Mouse (Mus musculus): ENCODE data around the gene Pilrb1.

Gene Pilrb1

DNA sequence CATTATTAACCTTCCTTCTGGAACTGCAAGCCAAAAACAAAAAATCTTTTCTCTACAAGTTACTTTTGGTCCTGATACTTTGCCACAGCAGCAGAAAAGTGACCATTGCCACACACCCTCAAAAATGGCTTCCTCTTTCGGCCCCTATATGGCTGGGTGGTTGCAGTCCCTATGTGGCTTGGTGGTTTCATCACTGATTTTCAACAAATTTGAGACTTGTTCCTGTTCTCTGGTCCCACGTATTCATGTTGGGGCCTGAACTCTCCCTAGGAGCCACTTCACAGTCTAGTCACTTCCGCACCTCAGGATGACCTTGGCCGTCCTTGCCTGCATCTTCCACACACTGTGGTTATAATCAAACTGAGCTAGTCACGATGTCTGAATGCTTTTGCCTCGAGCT lies 29.2 kb downstream of the Pilrb1 start:
- no peak for DNase-seq (ENCODE audit: low spot score)

DNA sequence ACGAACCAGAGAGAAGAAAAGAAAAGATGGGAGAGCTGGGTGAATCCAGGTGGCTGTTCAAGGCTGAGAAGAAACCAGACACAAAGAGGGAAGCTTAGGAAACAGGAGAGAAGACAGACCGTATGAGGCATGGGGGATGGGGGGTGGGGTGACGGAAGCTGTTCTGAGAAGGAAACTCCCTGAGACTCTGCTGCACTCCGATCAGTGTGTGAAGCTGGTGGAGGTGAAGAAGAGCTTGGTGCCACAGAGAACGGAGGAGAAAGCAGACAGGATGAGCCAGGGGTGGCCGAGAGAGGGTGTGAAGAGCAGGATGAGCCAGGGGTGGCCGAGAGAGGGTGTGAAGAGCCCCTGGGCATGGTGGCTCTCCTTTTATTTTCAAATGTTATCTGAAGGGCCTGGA lies 31.5 kb downstream of the Pilrb1 start:
- no peak for DNase-seq (ENCODE audit: low spot score)

DNA sequence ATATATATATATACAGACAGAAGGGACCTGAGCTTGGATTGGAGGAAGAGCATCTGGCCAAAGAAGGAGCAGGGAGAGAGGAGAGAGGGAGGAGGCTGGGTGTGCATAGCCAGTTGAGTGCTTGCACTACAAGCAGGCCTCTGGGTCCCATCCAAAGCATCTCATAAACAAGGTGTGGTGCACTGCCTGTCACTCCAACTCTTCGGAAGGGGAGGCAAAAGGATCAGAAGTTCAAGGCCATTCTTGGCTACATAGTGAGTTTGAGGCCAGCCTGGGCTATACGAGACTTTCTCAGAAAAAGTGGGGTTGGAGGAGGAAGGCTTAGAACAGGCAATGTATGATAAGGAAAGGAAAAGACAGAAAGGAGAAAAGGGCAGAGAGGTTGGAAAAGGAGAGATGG lies 31.9 kb downstream of the Pilrb1 start:
- DNase-seq (ENCODE audit: low spot score), result no peak

DNA sequence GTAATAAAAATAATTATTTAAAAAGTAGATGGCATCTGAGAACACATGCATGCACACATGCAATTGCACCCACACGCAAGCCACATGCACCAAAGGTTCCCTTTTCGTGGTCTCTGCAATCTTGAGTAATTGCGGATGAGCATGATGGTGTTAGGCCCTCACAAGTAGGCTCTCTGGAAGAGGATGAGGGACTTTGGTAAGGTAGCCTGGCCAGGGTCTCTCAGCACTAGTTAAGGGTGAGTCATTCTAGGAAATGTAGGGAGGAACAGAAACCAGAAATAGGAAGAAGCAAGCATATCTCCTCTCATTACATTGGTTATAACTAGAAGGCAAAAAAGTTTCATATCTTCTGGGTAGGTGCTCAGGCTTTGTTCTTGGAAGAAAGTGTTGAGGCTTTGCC lies 32.9 kb downstream of the Pilrb1 start:
- DNase-seq (ENCODE audit: low spot score), result no peak

DNA sequence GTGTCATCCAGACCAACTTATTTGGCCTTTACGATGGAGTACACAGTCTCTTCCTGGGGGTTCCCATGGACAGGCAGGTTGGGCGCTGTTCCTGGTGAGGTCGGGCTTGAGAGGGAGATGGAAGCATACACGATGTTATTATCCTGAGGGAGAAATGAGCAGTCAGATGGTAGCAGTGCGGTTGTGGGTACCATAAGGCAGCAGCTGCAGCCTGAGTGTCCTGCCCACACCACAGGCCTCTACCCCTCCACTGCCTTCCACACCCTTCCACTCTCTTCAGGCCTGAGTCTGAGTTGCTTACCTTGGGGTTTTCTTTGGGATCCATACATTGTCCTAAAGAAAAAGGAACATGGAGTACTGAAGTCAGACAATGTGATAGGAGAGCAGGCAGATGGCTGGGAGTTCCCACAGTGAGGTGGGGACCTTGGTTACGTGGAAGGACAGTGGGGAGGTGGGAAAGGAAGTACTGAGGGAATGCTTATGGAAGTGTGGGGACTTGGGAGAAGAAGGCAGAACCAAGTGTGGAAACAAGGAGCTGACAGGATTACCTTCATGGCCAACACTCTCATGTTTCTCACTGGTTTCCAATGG lies 34.4 kb downstream of the Pilrb1 start:
- DNase-seq (ENCODE audit: low spot score), result no peak

DNA sequence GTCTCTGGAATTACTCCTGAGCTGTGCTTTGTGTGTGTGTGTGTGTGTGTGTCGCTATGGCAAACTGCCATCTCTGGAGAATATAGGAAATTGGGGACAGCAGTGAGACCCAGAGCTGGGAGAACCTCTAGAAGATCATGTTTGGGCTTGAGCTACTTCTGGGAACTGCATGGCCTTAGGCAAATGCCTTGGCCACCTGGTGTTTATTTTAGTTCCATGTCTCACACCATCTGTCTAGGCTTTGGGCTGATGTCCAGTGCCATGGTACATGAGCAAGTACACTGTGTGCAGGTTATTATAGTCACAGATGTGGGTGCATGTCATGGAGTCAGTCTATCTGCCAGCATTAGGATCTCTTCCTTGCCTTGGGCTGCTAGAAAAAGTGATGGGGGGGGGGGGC lies 35.3 kb downstream of the Pilrb1 start:
- no peak for DNase-seq (ENCODE audit: low spot score)

DNA sequence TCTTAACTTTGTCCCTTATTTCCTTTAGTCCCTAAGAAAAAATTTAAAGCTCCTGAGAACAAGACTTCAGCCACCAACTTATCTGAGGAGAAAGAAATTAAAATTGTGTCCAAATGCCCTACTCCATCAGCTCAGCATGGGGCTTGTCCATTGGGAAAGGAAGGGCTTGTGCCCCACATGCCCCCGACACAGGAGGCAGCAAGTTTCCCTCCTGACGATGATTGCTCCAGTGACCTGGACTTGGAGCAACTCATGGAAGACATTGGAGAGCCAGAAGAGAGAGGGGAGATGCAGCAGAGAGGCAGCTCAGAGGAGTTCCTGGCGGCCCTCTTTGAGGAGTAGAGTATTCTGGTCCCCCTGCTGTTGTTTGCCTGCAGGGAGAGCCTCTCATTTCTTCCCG lies 35.8 kb downstream of the Pilrb1 start:
- no peak for DNase-seq (ENCODE audit: low spot score)

DNA sequence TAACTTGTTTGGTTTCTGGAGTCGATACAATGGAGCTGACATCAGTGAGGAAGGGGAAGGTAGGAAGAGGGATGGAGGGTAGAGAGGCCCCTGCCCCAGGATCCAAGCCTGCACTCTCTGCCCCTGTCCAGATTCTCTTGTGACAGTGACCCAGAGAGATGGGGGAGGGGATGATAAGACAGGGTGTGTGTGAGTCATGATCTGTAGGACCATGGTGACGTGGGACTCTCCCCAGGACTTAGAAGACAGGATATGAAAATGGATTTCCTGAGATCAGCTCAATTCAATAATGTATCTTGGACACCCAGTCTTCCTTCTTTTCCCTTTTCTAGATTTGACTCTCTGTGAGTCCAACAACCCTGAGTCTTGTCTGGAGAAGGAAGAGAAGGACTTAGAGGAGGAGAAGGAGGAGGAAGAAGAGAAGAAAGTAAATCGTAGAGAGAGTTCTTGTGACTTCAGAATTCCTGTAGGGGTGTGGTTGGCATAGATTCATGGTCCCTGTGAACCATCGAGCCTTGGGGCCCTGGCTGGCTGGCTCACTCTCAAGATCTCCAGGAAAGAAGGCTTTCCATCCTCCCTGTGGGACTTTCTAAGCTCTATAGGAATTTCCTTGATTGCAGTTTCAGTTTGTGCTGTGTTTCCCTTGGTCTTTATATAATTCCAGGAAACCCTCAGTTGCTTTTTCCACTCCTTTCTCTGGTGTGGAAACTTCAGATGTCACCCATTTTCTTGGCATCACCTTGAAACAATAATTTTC lies 40.3 kb downstream of the Pilrb1 start:
- no peak for DNase-seq (ENCODE audit: low spot score)

DNA sequence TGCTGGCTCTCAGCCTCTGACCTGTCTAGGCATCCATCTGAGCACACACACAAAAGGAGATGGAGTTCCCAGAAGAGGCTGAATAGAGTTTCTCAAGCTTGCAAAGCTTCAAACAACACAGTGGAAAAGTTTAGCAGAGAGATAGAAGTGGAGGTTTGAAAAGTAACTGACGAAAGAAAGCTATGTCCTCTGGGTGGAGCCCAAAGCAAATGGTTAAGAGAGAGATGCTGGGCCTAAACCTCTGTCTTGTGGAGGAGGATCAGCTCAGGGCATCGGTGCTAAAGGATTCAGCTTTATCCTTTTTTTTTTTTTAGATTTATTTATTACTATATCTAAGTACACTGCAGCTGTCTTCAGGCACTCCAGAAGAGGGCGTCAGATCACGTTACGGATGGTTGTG lies 49.6 kb downstream of the Pilrb1 start:
- no peak for DNase-seq (ENCODE audit: low spot score)

DNA sequence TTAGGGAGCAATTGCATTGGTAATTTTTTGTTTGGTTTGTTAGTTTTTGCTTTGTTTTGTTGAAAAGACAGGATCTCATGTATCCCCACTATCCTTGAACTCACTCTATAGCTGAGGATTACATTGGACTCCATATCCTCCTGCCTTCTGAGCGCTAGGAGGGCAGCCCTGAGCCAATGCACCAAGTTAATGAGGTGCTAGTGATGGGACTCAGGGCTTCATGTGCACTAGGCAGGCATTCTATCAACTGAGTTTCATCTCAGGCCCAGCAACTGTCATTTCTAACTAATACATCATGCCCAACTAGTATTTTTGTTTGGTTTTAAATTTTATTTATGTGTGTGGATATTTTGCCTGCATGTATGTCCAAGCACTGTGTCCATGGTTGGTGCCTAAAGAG lies 51.7 kb downstream of the Pilrb1 start:
- DNase-seq (ENCODE audit: low spot score), result no peak
